Mouse (Mus musculus) kidney, adult 2 months (tissue): ENCODE data around the gene Ehd1. TPM values are rescaled to one million over a fixed set of nuclear protein-coding genes. Genes with fewer than 3 reads are reported as not detected.

Source experiments
- DNase-seq: peaks from one replicate; pipeline ENCODE4 v3.0.0; 2021
- H3K27ac ChIP-seq: fragments of 200-500 bp; 2 replicates; pipeline ENCODE4 v1.5.1; 2012; ENCODE audit warnings: low read depth, low read length, control low read depth, inconsistent platforms; ENCODE audit not compliant: insufficient read depth
- H3K27me3 ChIP-seq: fragments of 200-500 bp; replicated peaks from 2 replicates; pipeline ENCODE4 v1.6.1; 2012; ENCODE audit warnings: mild to moderate bottlenecking, moderate library complexity, low read length, inconsistent platforms; ENCODE audit not compliant: control insufficient read depth, insufficient read depth
- H3K36me3 ChIP-seq: fragments of 200-500 bp; 2 replicates; pipeline ENCODE4 v1.6.1; 2012; ENCODE audit warnings: mild to moderate bottlenecking, moderate library complexity, low read length, inconsistent platforms; ENCODE audit not compliant: control insufficient read depth, insufficient read depth
- H3K4me1 ChIP-seq: fragments of 200-500 bp; 2 replicates; pipeline ENCODE4 v1.6.1; 2011; ENCODE audit warnings: low read length; ENCODE audit not compliant: control insufficient read depth, insufficient read depth
- H3K4me3 ChIP-seq: fragments of 200-500 bp; 2 replicates; pipeline ENCODE4 v1.5.1; 2011; ENCODE audit warnings: mild to moderate bottlenecking, low read depth, low read length, control low read depth; ENCODE audit not compliant: insufficient read depth
- CTCF ChIP-seq: fragments of 200-500 bp; conservative IDR thresholded peaks from 2 replicates; pipeline ENCODE4 v1.5.1; 2011; ENCODE audit warnings: low read depth, mild to moderate bottlenecking, control low read depth, low read length, moderate library complexity, mixed read lengths; ENCODE audit not compliant: insufficient read depth, insufficient read length
- POLR2A ChIP-seq: fragments of 200-500 bp; IDR thresholded peaks from one replicate; pipeline ENCODE4 v1.6.1; 2011; ENCODE audit warnings: low read depth, low read length, control low read depth
- WGBS: fragments of 180-500 bp; shearing (Covaris S2); methylation state at CpG from one replicate; pipeline ENCODE4 v1.1.7; 2018; 5-methylcytosine and 5-hydroxymethylcytosine counted together
- polyA plus RNA-seq: library from polyadenylated mRNA; depleted of rRNA; stranded (reverse); fragments of >200 nt; gene quantifications from 2 replicates; pipeline ENCODE4 v1.2.3, GENCODE M21; 2012

The Ehd1 gene
- polyA plus RNA-seq, 1 experiment: 224 TPM

GRCm38 (mm10) chr19:6261379-6261778, 15.1 kb upstream of the Ehd1 start:
- no peak for TF ChIP-seq POLR2A
- no peak for TF ChIP-seq CTCF
- WGBS: 93% methylated on average over 14 of the region's 14 CpGs
- H3K27ac ChIP-seq: no peak overlapping the region
- DNase-seq: no peak
- H3K27me3 ChIP-seq: no peaks in the 10 kb centered on the region
- peaks cover 2% of the 10 kb centered on the region; the same call in 1 of the 2 replicates for H3K36me3 ChIP-seq
- peaks cover 8% of the 10 kb centered on the region; the same call in 1 of the 2 replicates for H3K4me1 ChIP-seq
- H3K4me3 ChIP-seq: no peak overlapping the region

GRCm38 (mm10) chr19:6262222-6262621, 14.3 kb upstream of the Ehd1 start:
- 66% methylated on average over 7 of the region's 7 CpGs for WGBS
- Histone ChIP-seq H3K36me3 (peaks cover 2% of the 10 kb centered on the region; the same call in 1 of the 2 replicates), H3K27me3 (no peaks in the 10 kb centered on the region), H3K27ac (peak overlapping the region; percentile 58), H3K4me1 (peaks cover 8% of the 10 kb centered on the region; the same call in 1 of the 2 replicates), H3K4me3 (no peak overlapping the region)
- TF ChIP-seq POLR2A (no peak), CTCF (peak; percentile 96)
- DNase-seq: peak; percentile 79

DNA sequence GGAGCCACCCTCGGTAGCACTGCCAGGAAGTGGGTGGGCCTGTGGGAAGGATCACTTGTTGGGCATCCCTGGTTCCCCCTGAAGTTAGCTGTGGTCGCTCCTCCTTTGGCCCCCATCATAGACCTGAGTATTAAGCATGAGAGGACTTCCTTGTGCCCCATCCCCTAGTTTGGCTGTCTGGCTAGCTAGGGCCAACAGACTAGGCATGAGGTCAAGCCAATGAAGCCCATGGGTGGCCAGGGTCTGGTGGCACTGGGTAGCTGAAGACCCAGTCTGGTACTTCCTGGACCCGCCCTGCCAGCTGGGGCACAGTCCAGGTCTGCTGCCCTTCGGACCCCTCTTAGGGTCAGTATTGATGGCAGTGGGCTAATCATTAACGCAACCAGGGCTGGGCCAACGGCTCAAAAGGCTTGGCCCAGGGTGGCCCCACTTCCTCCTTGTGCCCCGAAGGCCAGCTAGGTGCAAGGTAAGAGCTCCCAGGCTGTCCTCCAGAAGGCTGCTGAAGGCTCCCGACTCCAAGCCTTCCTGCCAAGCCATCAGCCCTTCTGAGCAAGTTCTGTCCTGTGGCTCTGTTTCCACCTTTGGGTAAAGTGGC, 13.6 kb upstream of the Ehd1 start:
- peak; percentile 93 for DNase-seq
- TF ChIP-seq POLR2A: peak; percentile 89
- TF ChIP-seq CTCF: no peak
- H3K27me3 ChIP-seq: no peaks in the 10 kb centered on the region
- peak overlapping the region; percentile 84 for H3K27ac ChIP-seq
- peak overlapping the region; percentile 62 for H3K4me3 ChIP-seq
- WGBS: 38% methylated on average over 8 of the region's 8 CpGs
- H3K4me1 ChIP-seq: peaks cover 8% of the 10 kb centered on the region; the same call in 1 of the 2 replicates
- no peaks in the 10 kb centered on the region; the same call in 1 of the 2 replicates for H3K36me3 ChIP-seq

DNA sequence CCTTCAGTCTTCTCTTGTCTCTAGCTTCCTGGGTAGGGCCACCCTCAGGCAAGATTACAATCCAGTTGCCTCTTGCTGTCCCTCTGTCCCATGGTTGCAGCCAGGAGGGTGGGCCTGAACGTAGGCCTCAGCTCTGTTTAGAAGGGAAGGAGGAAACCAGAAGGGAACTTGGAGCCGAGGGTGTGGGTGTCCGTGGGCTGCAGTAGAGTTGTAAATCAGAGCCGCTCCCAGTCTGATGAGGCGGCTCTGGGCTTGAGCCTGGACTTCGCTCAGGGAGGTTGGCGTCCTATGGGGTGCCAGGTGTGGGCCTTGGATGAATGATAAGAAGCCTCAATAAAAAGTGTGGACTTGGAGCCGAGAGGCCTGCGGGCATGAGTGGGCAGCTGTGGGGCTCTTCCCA, 12.3 kb upstream of the Ehd1 start:
- H3K27me3 ChIP-seq: no peaks in the 10 kb centered on the region
- no peaks in the 10 kb centered on the region for H3K36me3 ChIP-seq
- peak overlapping the region; percentile 62 for H3K4me3 ChIP-seq
- peaks cover 8% of the 10 kb centered on the region; the same call in 1 of the 2 replicates for H3K4me1 ChIP-seq
- TF ChIP-seq CTCF (no peak), POLR2A (no peak)
- WGBS: 30% methylated on average over 9 of the region's 9 CpGs
- peak; percentile 61 for DNase-seq
- H3K27ac ChIP-seq: peak overlapping the region; percentile 84

GRCm38 (mm10) chr19:6264945-6265344, 11.6 kb upstream of the Ehd1 start:
- no peaks in the 10 kb centered on the region for H3K36me3 ChIP-seq
- no peak for DNase-seq
- no peaks in the 10 kb centered on the region for H3K27me3 ChIP-seq
- TF ChIP-seq CTCF: no peak
- TF ChIP-seq POLR2A: no peak
- H3K4me3 ChIP-seq: peak overlapping the region; percentile 62; the same call in 1 of the 2 replicates
- H3K4me1 ChIP-seq: peaks cover 12% of the 10 kb centered on the region; the same call in 1 of the 2 replicates
- 71% methylated on average over 8 of the region's 8 CpGs for WGBS
- no peak overlapping the region for H3K27ac ChIP-seq

DNA sequence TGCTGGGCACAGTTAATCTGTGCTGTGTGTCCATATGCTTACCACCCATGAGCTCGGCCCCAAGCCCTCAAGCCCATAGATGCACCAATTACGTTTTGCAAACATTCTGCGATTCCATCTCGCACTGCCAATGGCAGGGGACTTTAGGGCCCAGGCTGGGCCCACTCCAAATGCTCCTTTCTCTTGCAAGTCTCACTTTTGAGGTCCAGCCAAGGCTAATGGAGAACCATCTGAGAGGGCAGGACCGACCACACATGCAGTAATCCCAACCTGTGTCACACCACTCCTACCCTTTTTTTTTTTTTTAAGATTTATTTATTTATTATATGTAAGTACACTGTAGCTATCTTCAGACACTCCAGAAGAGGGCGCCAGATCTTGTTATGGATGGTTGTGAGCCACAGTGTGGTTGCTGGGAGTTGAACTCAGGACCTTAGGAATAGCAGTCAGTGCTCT, 10.8 kb upstream of the Ehd1 start:
- DNase-seq: no peak
- Histone ChIP-seq H3K27me3 (no peaks in the 10 kb centered on the region), H3K4me1 (peaks cover 16% of the 10 kb centered on the region), H3K27ac (no peak overlapping the region), H3K36me3 (no peaks in the 10 kb centered on the region), H3K4me3 (no peak overlapping the region)
- 79% methylated on average over 6 of the region's 6 CpGs for WGBS
- TF ChIP-seq CTCF (no peak; the same call in 1 of the 2 replicates), POLR2A (no peak)

GRCm38 (mm10) chr19:6267306-6268169, 9.0 kb upstream of the Ehd1 start:
- TF ChIP-seq POLR2A (no peak), CTCF (0 out of 2 replicates have a peak, but pooled peaks have one; percentile 1)
- Histone ChIP-seq H3K27ac (no peak overlapping the region), H3K36me3 (no peaks in the 10 kb centered on the region), H3K4me1 (peaks cover 30% of the 10 kb centered on the region), H3K4me3 (no peak overlapping the region), H3K27me3 (no peaks in the 10 kb centered on the region)
- WGBS: 22% methylated on average over 11 of the region's 11 CpGs
- peak; percentile 62 for DNase-seq
